Mouse (Mus musculus) regulatory T cell (primary cell): ENCODE measurements at regions not wholly inside any gene's neighbourhood (a gene's known extent, or its start where the extent isn't known, plus 50 kb on each side); places are given as distances from the start of the nearest gene placed in this dataset.

Source experiments
- in situ Hi-C: fragments of 300-600 bp; cut with MboI, MseI; formaldehyde crosslinking; loops from one replicate; pipeline ENCODE4 v1.15.1; 2025; ENCODE audit warnings: high pct_unique_total_duplicates

GRCm38 (mm10) chr3:42590126-42590525 lies 847.7 kb downstream of the D3Ertd751e start:
- in situ Hi-C loops = loop anchor here (10.0 kb wide), 1 partner anchor 1225 kb away; no protein-coding TSS in a partner anchor

DNA sequence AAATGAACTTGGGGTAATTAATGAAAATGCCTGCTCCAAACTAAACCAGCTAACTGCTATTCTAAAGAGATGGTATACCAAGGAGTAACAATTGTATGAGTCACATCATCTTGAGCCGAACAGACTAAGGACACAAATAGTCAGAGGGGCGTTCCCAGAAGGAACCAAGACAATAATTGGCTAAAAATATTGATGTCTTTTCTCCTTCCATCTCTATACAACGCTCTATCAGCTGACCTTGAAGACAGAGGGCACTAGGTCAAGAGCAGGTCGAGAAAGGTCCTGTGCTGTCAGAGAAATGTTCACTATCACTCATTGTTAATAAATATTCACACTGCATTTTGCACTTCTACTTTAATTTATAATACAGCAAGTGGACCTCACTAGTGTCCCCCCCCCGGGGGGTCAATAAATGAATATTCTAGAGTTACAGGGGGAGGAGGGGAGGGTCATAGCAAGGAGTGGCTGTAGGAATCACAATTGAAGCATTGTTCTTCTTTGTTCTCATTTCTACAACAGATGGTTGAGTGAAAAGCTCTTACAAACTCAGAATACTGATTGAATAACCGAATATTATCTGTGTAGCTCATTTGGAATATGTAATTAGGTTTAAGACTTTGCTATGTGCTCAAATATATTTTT lies 851.5 kb downstream of the D3Ertd751e start:
- in situ Hi-C loops = loop anchor here (10.0 kb wide), 1 partner anchor 1221 kb away; no protein-coding TSS in a partner anchor

GRCm38 (mm10) chr3:42596686-42597085 lies 854.3 kb downstream of the D3Ertd751e start:
- in situ Hi-C loops = loop anchor here (10.0 kb wide), 1 partner anchor 1218 kb away; no protein-coding TSS in a partner anchor
